Mouse (Mus musculus): ENCODE data around the gene Fez2.

DNA sequence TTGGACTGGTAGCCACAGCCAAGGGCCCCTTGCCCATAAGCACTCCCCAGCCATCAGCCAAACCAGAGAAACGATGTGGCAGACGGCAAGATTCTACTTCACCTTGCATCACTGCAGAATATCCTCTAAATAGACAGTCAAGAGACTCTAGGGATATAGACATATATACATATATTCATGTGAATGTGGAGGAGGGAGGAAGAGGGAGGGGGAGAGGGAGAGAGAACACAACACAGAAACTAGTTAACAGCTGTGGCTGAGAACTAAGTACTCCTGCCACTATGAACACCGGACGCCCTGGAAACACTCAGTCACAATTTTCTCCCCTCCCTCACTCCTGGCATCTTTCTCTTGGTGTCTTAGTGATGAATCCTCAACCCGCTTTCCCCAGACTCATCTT, 28.4 kb downstream of the Fez2 start:
- TF ChIP-seq CTCF (IDR thresholded peaks at IDR 0.05; ENCODE audit: low read depth, low read length) (no peak), POLR2A (IDR thresholded peaks at IDR 0.05; ENCODE audit: insufficient read depth, low read length) (no peak), EP300 (IDR thresholded peaks at IDR 0.05; ENCODE audit: insufficient read depth, low read depth, low read length) (no peak)
